Mouse (Mus musculus): Measurements from ENCODE around the gene Lce3d.

Gene Lce3d

GRCm38 (mm10) chr3:92957090-92957489 lies at the start of gene Lce3d:
TSS of gene Lce3d (plus strand) at chr3:92957390.
- DNase-seq, result no peak

GRCm38 (mm10) chr3:92907571-92907970 lies 49.6 kb upstream of the Lce3d start:
- peak; percentile 28 for DNase-seq

GRCm38 (mm10) chr3:92920364-92920763 lies 36.8 kb upstream of the Lce3d start:
- DNase-seq, result no peak

- no peak for DNase-seq
These were observed 31.1 kb upstream of the Lce3d start, which contains the start of gene Lce3a for GRCm38 (mm10) chr3:92926130-92926529. TSS of gene Lce3a (minus strand) at chr3:92926230.

GRCm38 (mm10) chr3:92932679-92933078 lies 24.5 kb upstream of the Lce3d start, which contains the start of gene Lce3b:
TSS of gene Lce3b (plus strand) at chr3:92932979.
- DNase-seq, result no peak

- no peak for DNase-seq
These were observed 13.0 kb upstream of the Lce3d start, which contains the start of gene Lce3c for GRCm38 (mm10) chr3:92944186-92944585. TSS of gene Lce3c (plus strand) at chr3:92944486.

- no peak for DNase-seq
These were observed 9.6 kb downstream of the Lce3d start, which contains the start of gene Lce3e for GRCm38 (mm10) chr3:92966761-92967160. TSS of gene Lce3e (plus strand) at chr3:92967061.

- DNase-seq, result no peak
These were observed 21.3 kb downstream of the Lce3d start for GRCm38 (mm10) chr3:92978484-92978883.

GRCm38 (mm10) chr3:92991926-92992325 lies 34.7 kb downstream of the Lce3d start, which contains the start of gene Lce3f:
TSS of gene Lce3f (plus strand) at chr3:92992226.
- DNase-seq, result no peak

- DNase-seq, result peak; percentile 69
These were observed 41.5 kb downstream of the Lce3d start for GRCm38 (mm10) chr3:92998691-92999090.

- no peak for DNase-seq
These were observed 43.4 kb downstream of the Lce3d start for GRCm38 (mm10) chr3:93000621-93001020.

- no peak for DNase-seq
These were observed 45.7 kb downstream of the Lce3d start for GRCm38 (mm10) chr3:93002843-93003242.

All from kidney, postnatal 14 days (tissue).